Mouse (Mus musculus) bone marrow, adult 2 months (tissue): Measurements from ENCODE around the gene Tbc1d8b.

Source experiments
- CTCF ChIP-seq: fragments of 200-500 bp; IDR thresholded peaks from 2 replicates; pipeline ENCODE4 v1.5.1; 2011; ENCODE audit warnings: low read length, control low read depth; ENCODE audit not compliant: control insufficient read depth, insufficient read depth
- POLR2A ChIP-seq: fragments of 200-500 bp; IDR thresholded peaks from 2 replicates; pipeline ENCODE4 v1.6.1; 2011; ENCODE audit warnings: low read depth, mild to moderate bottlenecking, control low read depth, low read length, borderline replicate concordance; ENCODE audit not compliant: control insufficient read depth

DNA sequence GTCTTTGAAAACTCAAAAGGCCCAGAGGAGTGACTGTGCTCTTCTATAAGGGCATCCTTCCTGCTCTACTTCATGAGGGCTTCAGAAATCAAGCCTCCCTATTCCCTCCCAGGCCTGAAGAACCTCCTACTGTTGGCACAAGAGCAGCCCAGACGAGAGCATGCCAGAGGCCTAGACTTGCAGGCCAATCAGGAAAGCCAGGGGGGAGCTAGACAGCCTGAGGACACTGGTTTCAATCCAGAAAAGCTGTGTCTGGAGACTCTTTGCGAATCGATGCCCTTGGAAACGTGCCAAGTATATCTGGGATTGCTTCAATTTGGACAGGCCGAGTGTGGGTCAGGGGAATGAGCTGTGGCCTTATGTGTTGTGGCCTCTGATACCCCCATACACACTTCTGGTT lies 94.6 kb downstream of the Tbc1d8b start:
- TF ChIP-seq POLR2A = no peak
- TF ChIP-seq CTCF = no peak
